Mouse (Mus musculus): Measurements from ENCODE around the gene Myo15b. TPM values are rescaled to one million over a fixed set of nuclear protein-coding genes. Genes with fewer than 3 reads are reported as not detected.

Myo15b gene
- total and polyA plus RNA-seq, 3 experiments: 0.05 to 0.29 TPM; not detected in 1

GRCm38 (mm10) chr11:115878071-115878470, 19.9 kb downstream of the Myo15b start:
- DNase-seq: no peak
- intact Hi-C loops (cut with DNase I): no loop called here
- TF ChIP-seq POLR2A (IDR thresholded peaks at IDR 0.05; ENCODE audit: insufficient read depth, low read depth, low read length) (no peak), EP300 (IDR thresholded peaks at IDR 0.05; ENCODE audit: insufficient read depth, low read depth, low read length) (no peak), CTCF (IDR thresholded peaks at IDR 0.05) (no peak)

GRCm38 (mm10) chr11:115881002-115881401, 22.8 kb downstream of the Myo15b start:
- Histone ChIP-seq H3K4me1 (ENCODE audit: control insufficient read depth, insufficient read depth, low read length) (no peaks in the 10 kb centered on the region), H3K9ac (ENCODE audit: low read depth, low read length) (no peak overlapping the region), H3K79me2 (replicated peaks; ENCODE audit: control insufficient read depth, insufficient read depth, low read length) (no peaks in the 10 kb centered on the region), H3K4me3 (no peak overlapping the region), H3K27me3 (ENCODE audit: control insufficient read depth, insufficient read depth, low read length) (no peaks in the 10 kb centered on the region), H3K27ac (no peak overlapping the region), H3K36me3 (ENCODE audit: control insufficient read depth, insufficient read depth, low read length) (no peaks in the 10 kb centered on the region)
- WGBS: 31% methylated on average over 5 of the region's 5 CpGs
- peak; percentile 81 for TF ChIP-seq CTCF (IDR thresholded peaks at IDR 0.05)
- no peak for TF ChIP-seq EP300 (IDR thresholded peaks at IDR 0.05; ENCODE audit: insufficient read depth, low read depth, low read length)
- intact Hi-C loops (cut with DNase I): no loop called here
- DNase-seq: peak in 1 of 2 experiments; percentile 44

More at GRCm38 (mm10) chr11:115878071-115878470, 19.9 kb downstream of the Myo15b start:
- 86% methylated on average over 8 of the region's 8 CpGs for WGBS
- no peaks in the 10 kb centered on the region for H3K27me3 ChIP-seq (ENCODE audit: control insufficient read depth, insufficient read depth, low read length)
- H3K36me3 ChIP-seq (ENCODE audit: control insufficient read depth, insufficient read depth, low read length): no peaks in the 10 kb centered on the region
- no peak overlapping the region for H3K9ac ChIP-seq (ENCODE audit: low read depth, low read length)
- H3K4me1 ChIP-seq (ENCODE audit: control insufficient read depth, insufficient read depth, low read length): no peaks in the 10 kb centered on the region
- no peak overlapping the region for H3K27ac ChIP-seq
- H3K79me2 ChIP-seq (replicated peaks; ENCODE audit: control insufficient read depth, insufficient read depth, low read length): no peaks in the 10 kb centered on the region
- H3K4me3 ChIP-seq: no peak overlapping the region

GRCm38 (mm10) chr11:115883251-115883650, 25.0 kb downstream of the Myo15b start:
- Histone ChIP-seq H3K4me1 (ENCODE audit: control insufficient read depth, insufficient read depth, low read length) (no peaks in the 10 kb centered on the region), H3K27me3 (ENCODE audit: control insufficient read depth, insufficient read depth, low read length) (no peaks in the 10 kb centered on the region), H3K4me3 (no peak overlapping the region), H3K79me2 (replicated peaks; ENCODE audit: control insufficient read depth, insufficient read depth, low read length) (no peaks in the 10 kb centered on the region), H3K9ac (ENCODE audit: low read depth, low read length) (no peak overlapping the region), H3K27ac (no peak overlapping the region), H3K36me3 (ENCODE audit: control insufficient read depth, insufficient read depth, low read length) (no peaks in the 10 kb centered on the region)
- 24% methylated on average over 17 of the region's 17 CpGs for WGBS
- no peak for DNase-seq
- no peak for TF ChIP-seq EP300 (IDR thresholded peaks at IDR 0.05; ENCODE audit: insufficient read depth, low read depth, low read length)
- TF ChIP-seq POLR2A (IDR thresholded peaks at IDR 0.05; ENCODE audit: insufficient read depth, low read depth, low read length): no peak
- intact Hi-C loops (cut with DNase I): no loop called here

GRCm38 (mm10) chr11:115884361-115884760, 26.2 kb downstream of the Myo15b start:
- TF ChIP-seq EP300 (IDR thresholded peaks at IDR 0.05; ENCODE audit: insufficient read depth, low read depth, low read length) (no peak), POLR2A (IDR thresholded peaks at IDR 0.05; ENCODE audit: insufficient read depth, low read depth, low read length) (no peak)
- 87% methylated on average over 3 of the region's 3 CpGs for WGBS
- H3K4me1 ChIP-seq (ENCODE audit: control insufficient read depth, insufficient read depth, low read length): no peaks in the 10 kb centered on the region
- no peak overlapping the region for H3K27ac ChIP-seq
- no peak overlapping the region for H3K9ac ChIP-seq (ENCODE audit: low read depth, low read length)
- H3K4me3 ChIP-seq: no peak overlapping the region
- DNase-seq: no peak
- H3K79me2 ChIP-seq (replicated peaks; ENCODE audit: control insufficient read depth, insufficient read depth, low read length): no peaks in the 10 kb centered on the region
- no peaks in the 10 kb centered on the region for H3K27me3 ChIP-seq (ENCODE audit: control insufficient read depth, insufficient read depth, low read length)
- intact Hi-C loops (cut with DNase I): no loop called here
- H3K36me3 ChIP-seq (ENCODE audit: control insufficient read depth, insufficient read depth, low read length): no peaks in the 10 kb centered on the region

GRCm38 (mm10) chr11:115885281-115885680, 27.1 kb downstream of the Myo15b start:
- no peak overlapping the region for H3K4me3 ChIP-seq
- intact Hi-C loops (cut with DNase I): no loop called here
- 71% methylated on average over 11 of the region's 11 CpGs for WGBS
- no peak for DNase-seq
- H3K36me3 ChIP-seq (ENCODE audit: control insufficient read depth, insufficient read depth, low read length): no peaks in the 10 kb centered on the region
- H3K9ac ChIP-seq (ENCODE audit: low read depth, low read length): no peak overlapping the region
- H3K4me1 ChIP-seq (ENCODE audit: control insufficient read depth, insufficient read depth, low read length): no peaks in the 10 kb centered on the region
- no peaks in the 10 kb centered on the region for H3K27me3 ChIP-seq (ENCODE audit: control insufficient read depth, insufficient read depth, low read length)
- no peak for TF ChIP-seq CTCF (IDR thresholded peaks at IDR 0.05)
- TF ChIP-seq EP300 (IDR thresholded peaks at IDR 0.05; ENCODE audit: insufficient read depth, low read depth, low read length): no peak
- TF ChIP-seq POLR2A (IDR thresholded peaks at IDR 0.05; ENCODE audit: insufficient read depth, low read depth, low read length): no peak
- no peak overlapping the region for H3K27ac ChIP-seq
- H3K79me2 ChIP-seq (replicated peaks; ENCODE audit: control insufficient read depth, insufficient read depth, low read length): no peaks in the 10 kb centered on the region

- DNase-seq: no peak
- WGBS: 87% methylated on average over 11 of the region's 11 CpGs
- Histone ChIP-seq H3K27me3 (ENCODE audit: control insufficient read depth, insufficient read depth, low read length) (no peaks in the 10 kb centered on the region), H3K36me3 (ENCODE audit: control insufficient read depth, insufficient read depth, low read length) (no peaks in the 10 kb centered on the region), H3K4me3 (no peak overlapping the region), H3K27ac (no peak overlapping the region), H3K9ac (ENCODE audit: low read depth, low read length) (no peak overlapping the region), H3K79me2 (replicated peaks; ENCODE audit: control insufficient read depth, insufficient read depth, low read length) (no peaks in the 10 kb centered on the region), H3K4me1 (ENCODE audit: control insufficient read depth, insufficient read depth, low read length) (no peaks in the 10 kb centered on the region)
- no peak for TF ChIP-seq CTCF (IDR thresholded peaks at IDR 0.05)
- TF ChIP-seq POLR2A (IDR thresholded peaks at IDR 0.05; ENCODE audit: insufficient read depth, low read depth, low read length): no peak
- TF ChIP-seq EP300 (IDR thresholded peaks at IDR 0.05; ENCODE audit: insufficient read depth, low read depth, low read length): no peak
- intact Hi-C loops (cut with DNase I): no loop called here
These were observed 28.2 kb downstream of the Myo15b start for GRCm38 (mm10) chr11:115886446-115886845.
